Comparison of ENCODE assay signal across 19 mouse cellular contexts in the genomic region with DNA sequence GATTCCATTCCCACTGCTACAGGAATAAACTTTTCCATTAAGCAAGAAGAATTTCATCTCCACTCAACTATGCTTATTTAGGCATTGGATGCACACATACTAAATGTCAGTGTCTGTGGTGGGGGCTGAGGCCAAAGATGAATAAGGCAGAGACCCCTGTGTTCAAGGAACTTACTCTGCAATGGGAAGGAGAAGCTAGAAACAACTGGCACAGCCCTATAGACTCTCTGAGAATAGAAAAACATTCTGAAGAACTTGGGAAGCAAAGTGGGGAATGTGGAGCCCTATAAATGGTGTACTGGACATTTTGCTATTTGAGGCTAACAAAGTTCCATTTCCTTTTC.
DNase-seq lines count a peak whose midpoint lies in the region; ATAC-seq lines count a peak whose summit lies in the region.
"Had no signal": no experiment of that assay in that cellular context is flagged by ENCODE, and none has a peak within 500 bp of the region (broad histone marks: within the 10 kb centered on the region; RNA-seq: fewer than 3 reads in every experiment).

No protein-coding gene starts in this region.

- no peak overlapping the region for H3K4me2 ChIP-seq in embryonic facial prominence, embryonic 13.5 days
- no peak overlapping the region for H3K4me2 ChIP-seq in lung, embryonic 16.5 days (ENCODE audit: low read depth, low read length)
- no peak overlapping the region for H3K4me2 ChIP-seq in embryonic facial prominence, embryonic 15.5 days (replicated peaks)
- H3K4me2 ChIP-seq in limb, embryonic 13.5 days (replicated peaks) = no peak overlapping the region
- no peak overlapping the region for H3K4me2 ChIP-seq in hindbrain, embryonic 14.5 days (replicated peaks)
- H3K4me2 ChIP-seq: embryonic facial prominence, embryonic 12.5 days; forebrain, embryonic 15.5 days; heart, embryonic 13.5 days had no signal

- peak overlapping the region; percentile 24; the same call in 1 of the 2 replicates for H3K27ac ChIP-seq in embryonic facial prominence, embryonic 13.5 days
- H3K27ac ChIP-seq in embryonic facial prominence, embryonic 10.5 days (replicated peaks) = no peak overlapping the region
- peak overlapping the region; percentile 75 for H3K27ac ChIP-seq in lung, embryonic 16.5 days (ENCODE audit: low read length)
- 0 out of 2 replicates have a peak overlapping the region, but pooled peaks have one; percentile 65 for H3K27ac ChIP-seq in embryonic facial prominence, embryonic 15.5 days (replicated peaks)
- no peak overlapping the region for H3K27ac ChIP-seq in limb, embryonic 13.5 days
- H3K27ac ChIP-seq in hindbrain, embryonic 14.5 days = no peak overlapping the region
- H3K27ac ChIP-seq: embryonic facial prominence, embryonic 12.5 days; forebrain, embryonic 15.5 days; heart, embryonic 13.5 days had no signal

- H3K4me3 ChIP-seq in embryonic facial prominence, embryonic 13.5 days = no peak overlapping the region
- H3K4me3 ChIP-seq in embryonic facial prominence, embryonic 10.5 days = no peak overlapping the region
- no peak overlapping the region for H3K4me3 ChIP-seq in lung, embryonic 16.5 days (ENCODE audit: low read length)
- no peak overlapping the region for H3K4me3 ChIP-seq in embryonic facial prominence, embryonic 15.5 days (replicated peaks)
- no peak overlapping the region for H3K4me3 ChIP-seq in limb, embryonic 13.5 days
- H3K4me3 ChIP-seq in hindbrain, embryonic 14.5 days (replicated peaks; ENCODE audit: low read length) = no peak overlapping the region
- H3K4me3 ChIP-seq: embryonic facial prominence, embryonic 12.5 days; forebrain, embryonic 15.5 days; heart, embryonic 13.5 days had no signal

- H3K36me3 ChIP-seq in embryonic facial prominence, embryonic 13.5 days = no peaks in the 10 kb centered on the region
- no peaks in the 10 kb centered on the region for H3K36me3 ChIP-seq in embryonic facial prominence, embryonic 10.5 days (replicated peaks)
- H3K36me3 ChIP-seq in lung, embryonic 16.5 days (ENCODE audit: control insufficient read depth, insufficient read depth, low read length) = no peaks in the 10 kb centered on the region
- no peaks in the 10 kb centered on the region for H3K36me3 ChIP-seq in embryonic facial prominence, embryonic 15.5 days
- H3K36me3 ChIP-seq in limb, embryonic 13.5 days = no peaks in the 10 kb centered on the region
- H3K36me3 ChIP-seq in hindbrain, embryonic 14.5 days (replicated peaks; ENCODE audit: control insufficient read depth, insufficient read depth) = no peaks in the 10 kb centered on the region
- H3K36me3 ChIP-seq: embryonic facial prominence, embryonic 12.5 days; forebrain, embryonic 15.5 days; G1E; heart, embryonic 13.5 days had no signal

- H3K27me3 ChIP-seq in embryonic facial prominence, embryonic 13.5 days = no peaks in the 10 kb centered on the region
- H3K27me3 ChIP-seq in embryonic facial prominence, embryonic 10.5 days (replicated peaks; ENCODE audit: low read depth, poor library complexity, severe bottlenecking) = no peaks in the 10 kb centered on the region
- no peaks in the 10 kb centered on the region for H3K27me3 ChIP-seq in lung, embryonic 16.5 days (ENCODE audit: control insufficient read depth, insufficient read depth, low read depth, low read length)
- H3K27me3 ChIP-seq in embryonic facial prominence, embryonic 15.5 days = no peaks in the 10 kb centered on the region
- no peaks in the 10 kb centered on the region for H3K27me3 ChIP-seq in limb, embryonic 13.5 days
- H3K27me3 ChIP-seq in hindbrain, embryonic 14.5 days (ENCODE audit: control insufficient read depth, insufficient read depth, low read length) = no peaks in the 10 kb centered on the region
- H3K27me3 ChIP-seq: embryonic facial prominence, embryonic 12.5 days; forebrain, embryonic 15.5 days; heart, embryonic 13.5 days had no signal

- H3K4me1 ChIP-seq in embryonic facial prominence, embryonic 13.5 days = peaks cover 9% of the 10 kb centered on the region
- H3K4me1 ChIP-seq in embryonic facial prominence, embryonic 10.5 days = peaks cover 15% of the 10 kb centered on the region
- H3K4me1 ChIP-seq in lung, embryonic 16.5 days (replicated peaks; ENCODE audit: control insufficient read depth, insufficient read depth, low read length) = peaks cover 15% of the 10 kb centered on the region
- peaks cover 6% of the 10 kb centered on the region; the same call in 1 of the 2 replicates for H3K4me1 ChIP-seq in embryonic facial prominence, embryonic 15.5 days
- H3K4me1 ChIP-seq in limb, embryonic 13.5 days = peaks cover 19% of the 10 kb centered on the region
- H3K4me1 ChIP-seq in hindbrain, embryonic 14.5 days (replicated peaks; ENCODE audit: control insufficient read depth, insufficient read depth, low read length) = no peaks in the 10 kb centered on the region
- H3K4me1 ChIP-seq: forebrain, embryonic 15.5 days had no signal

- no peak overlapping the region for H3K9ac ChIP-seq in embryonic facial prominence, embryonic 13.5 days
- no peak overlapping the region for H3K9ac ChIP-seq in lung, embryonic 16.5 days (ENCODE audit: low read length)
- H3K9ac ChIP-seq in embryonic facial prominence, embryonic 15.5 days = no peak overlapping the region
- no peak overlapping the region for H3K9ac ChIP-seq in limb, embryonic 13.5 days
- no peak overlapping the region for H3K9ac ChIP-seq in hindbrain, embryonic 14.5 days
- H3K9ac ChIP-seq: embryonic facial prominence, embryonic 12.5 days; forebrain, embryonic 15.5 days; heart, embryonic 13.5 days had no signal

- no peak for ATAC-seq in embryonic facial prominence, embryonic 13.5 days (ENCODE audit: insufficient number of reproducible peaks, insufficient read depth, low FRiP score, low TSS enrichment, low read depth)
- ATAC-seq in lung, embryonic 16.5 days (ENCODE audit: low read depth) = no peak; the same call in 1 of the 2 replicates
- ATAC-seq in embryonic facial prominence, embryonic 15.5 days (ENCODE audit: insufficient number of reproducible peaks, low FRiP score, low TSS enrichment, low read depth) = no peak
- 0 out of 2 replicates have a peak, but pooled peaks have one; percentile 24 for ATAC-seq in limb, embryonic 13.5 days (ENCODE audit: low FRiP score, low read depth)
- no peak for ATAC-seq in hindbrain, embryonic 14.5 days (ENCODE audit: low FRiP score)
- ATAC-seq: CD4-positive, CD25-positive, alpha-beta regulatory T cell, adult 4 months; forebrain, embryonic 15.5 days; hindbrain, embryonic 16.5 days; inflammation-experienced regulatory T-cells, adult 6 months had no signal

- H3K9me3 ChIP-seq in embryonic facial prominence, embryonic 13.5 days = peaks cover 5% of the 10 kb centered on the region; the same call in 1 of the 2 replicates
- H3K9me3 ChIP-seq in embryonic facial prominence, embryonic 10.5 days = no peaks in the 10 kb centered on the region
- H3K9me3 ChIP-seq in lung, embryonic 16.5 days (ENCODE audit: control insufficient read depth, low read length) = no peaks in the 10 kb centered on the region
- no peaks in the 10 kb centered on the region for H3K9me3 ChIP-seq in embryonic facial prominence, embryonic 15.5 days (replicated peaks)
- no peaks in the 10 kb centered on the region for H3K9me3 ChIP-seq in limb, embryonic 13.5 days
- no peaks in the 10 kb centered on the region for H3K9me3 ChIP-seq in hindbrain, embryonic 14.5 days (ENCODE audit: control insufficient read depth, low read length)
- H3K9me3 ChIP-seq: embryonic facial prominence, embryonic 12.5 days; forebrain, embryonic 15.5 days; heart, embryonic 13.5 days had no signal

- no peak for DNase-seq in embryonic facial prominence, embryonic 10.5 days (ENCODE audit: low spot score)
- DNase-seq in lung, postnatal 25 days (ENCODE audit: low spot score) = no peak
- DNase-seq in spleen, postnatal 36 days (ENCODE audit: low spot score in 2 of 2) = no peak
- no peak for DNase-seq in hindbrain, embryonic 14.5 days (ENCODE audit: low spot score)
- DNase-seq: adrenal gland, postnatal 14 days; B cell, adult 2 months; cerebellum, adult 2 months; cerebellum, postnatal 14 days had no signal

Comparison
In these comparisons a context has a peak if more than half of its experiments do, and no peak if none do; other contexts are left out.
1. H3K27ac ChIP-seq: peak in embryonic facial prominence, embryonic 13.5 days (single experiment), lung, embryonic 16.5 days (single experiment) and embryonic facial prominence, embryonic 15.5 days (single experiment); none in embryonic facial prominence, embryonic 10.5 days (single experiment), limb, embryonic 13.5 days (single experiment) and hindbrain, embryonic 14.5 days (single experiment).